Mouse (Mus musculus): ENCODE measurements around the gene Fcer1a.
"Not testable (repeated sequence)": the region's sequence is repeated elsewhere in the genome, so short reads cannot be mapped to it uniquely, and the experiment has no call there.

Gene Fcer1a

DNA sequence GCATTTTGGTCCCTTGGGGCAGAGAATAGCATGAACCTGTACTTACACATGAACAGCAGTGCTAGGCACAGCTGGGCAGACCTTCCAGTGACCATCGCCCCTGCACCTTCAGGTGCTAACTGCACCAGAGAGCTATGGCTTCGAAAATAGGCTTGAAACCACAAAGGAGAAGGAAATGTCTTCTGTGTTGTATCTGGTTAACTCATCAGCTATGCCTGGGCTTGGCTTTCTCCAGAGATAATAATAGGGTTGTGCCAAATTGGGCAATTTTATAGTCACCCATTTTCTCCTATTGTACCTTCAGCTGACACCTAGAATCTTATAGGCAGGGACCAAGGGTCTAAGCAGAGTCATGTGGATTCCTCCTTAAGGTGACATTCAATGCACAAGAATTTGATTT lies at the start of gene Fcer1a:
Gene Fcer1a (minus strand): TSS at position 134 of the 400 bp plus-strand sequence.
- DNase-seq (ENCODE audit: low spot score) = no peak

GRCm38 (mm10) chr1:173265701-173266100 lies 38.7 kb upstream of the Fcer1a start, which contains the start of gene Olfr418:
Gene Olfr418 (plus strand): TSS chr1:173266001.
- no peak for DNase-seq (ENCODE audit: low spot score)

- DNase-seq (ENCODE audit: low spot score) = no peak
Measured at GRCm38 (mm10) chr1:173249888-173250287, 22.9 kb upstream of the Fcer1a start.

- not testable (repeated sequence) for DNase-seq (ENCODE audit: low spot score)
Measured at GRCm38 (mm10) chr1:173237004-173237403, 10.0 kb upstream of the Fcer1a start.

GRCm38 (mm10) chr1:173216481-173216880 lies 10.5 kb downstream of the Fcer1a start:
- DNase-seq (ENCODE audit: low spot score) = no peak

GRCm38 (mm10) chr1:173212092-173212491 lies 14.9 kb downstream of the Fcer1a start, which contains the start of gene Olfr1404:
Gene Olfr1404 (plus strand): TSS chr1:173212392.
- no peak for DNase-seq (ENCODE audit: low spot score)

GRCm38 (mm10) chr1:173197508-173197907 lies 29.5 kb downstream of the Fcer1a start, which contains the start of gene Olfr218:
Gene Olfr218 (plus strand): TSS chr1:173197808.
- no peak for DNase-seq (ENCODE audit: low spot score)

GRCm38 (mm10) chr1:173196359-173196758 lies 30.7 kb downstream of the Fcer1a start:
- no peak for DNase-seq (ENCODE audit: low spot score)

- DNase-seq (ENCODE audit: low spot score) = no peak
Measured at GRCm38 (mm10) chr1:173192059-173192458, 35.0 kb downstream of the Fcer1a start.

DNA sequence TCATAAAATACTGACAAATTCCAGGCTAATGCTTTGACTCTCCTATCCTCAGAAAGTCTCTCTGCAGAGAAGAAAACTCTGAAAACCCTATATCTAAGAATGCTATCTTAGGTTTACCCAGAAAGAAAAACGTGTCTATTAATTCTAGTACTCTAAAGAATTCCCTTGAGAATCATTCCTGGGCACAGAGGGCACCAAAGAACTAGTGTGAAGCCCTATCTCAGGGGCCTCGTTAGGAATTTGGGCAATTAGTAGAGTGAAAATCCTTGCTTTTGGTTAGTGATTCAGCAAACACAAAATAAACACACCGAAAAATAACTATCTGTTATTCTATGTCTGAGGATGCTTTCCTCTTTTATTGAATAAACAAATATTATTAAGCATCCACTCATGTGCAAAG lies 36.5 kb downstream of the Fcer1a start, which contains the start of gene Olfr1406:
Gene Olfr1406 (minus strand): TSS at position 101 of the 400 bp plus-strand sequence.
- DNase-seq (ENCODE audit: low spot score) = no peak

DNA sequence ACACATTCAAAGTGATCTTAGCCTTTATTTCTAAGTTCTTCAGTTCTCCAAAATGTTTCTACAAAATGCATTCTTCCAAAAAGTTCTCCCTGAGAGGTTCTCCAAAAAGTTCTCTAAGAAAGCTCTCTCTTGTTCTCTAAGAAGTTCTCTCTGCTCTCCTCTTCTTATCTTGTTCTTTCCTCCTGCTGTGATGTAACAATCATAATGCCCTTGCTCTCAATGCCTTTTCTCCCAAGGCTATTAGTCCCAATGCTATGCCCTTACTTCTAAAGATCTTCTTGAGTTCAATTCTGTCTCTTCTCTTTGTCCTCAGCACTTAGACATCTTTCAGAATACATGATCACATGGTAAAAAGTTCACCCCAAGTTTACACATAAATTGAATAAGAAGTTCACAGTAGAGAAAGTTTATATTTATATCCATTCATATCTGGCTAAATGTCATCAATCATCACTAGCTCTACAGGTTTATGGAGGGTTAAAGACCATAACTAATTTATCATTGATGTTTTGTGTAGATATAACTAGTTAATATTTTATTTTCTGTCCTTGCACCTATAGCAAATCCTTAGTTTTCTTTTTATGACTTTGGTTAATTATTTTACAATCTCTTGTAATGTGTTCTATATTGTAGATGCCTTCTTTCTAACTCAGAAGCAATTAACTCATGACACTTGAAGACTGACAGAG lies 52.7 kb downstream of the Fcer1a start:
- no peak for DNase-seq (ENCODE audit: low spot score)
